ENCODE assay signal across 11 mouse cellular contexts in the genomic region with DNA sequence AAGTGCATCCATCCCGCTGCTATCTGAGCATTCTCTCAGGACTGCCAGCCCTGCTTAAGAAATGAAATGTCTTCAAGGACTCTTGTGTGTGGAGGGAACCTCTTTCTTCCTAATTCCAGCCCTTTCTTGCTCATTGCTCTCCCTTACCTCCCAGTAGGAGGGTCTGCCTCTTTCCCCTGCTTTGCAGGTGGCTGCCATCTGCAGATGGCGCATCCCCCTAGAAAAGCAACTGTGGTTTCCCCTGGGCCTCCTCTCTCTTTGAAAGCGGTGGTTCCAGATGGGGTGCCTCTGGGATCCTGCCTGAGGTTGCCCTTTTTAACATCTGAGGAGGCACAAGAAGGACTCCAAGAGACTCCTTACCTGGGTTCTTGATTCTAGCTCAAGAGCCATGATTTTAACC. TPM values are rescaled to one million over a fixed set of nuclear protein-coding genes. Genes with fewer than 3 reads are reported as not detected.
A peak's percentile ranks its signal among the peaks of the same experiment; 100 is the strongest.
DNase-seq lines count a peak whose midpoint lies in the region; ATAC-seq and TF ChIP-seq lines count a peak whose summit lies in the region.
"Had no signal": no experiment of that assay in that cellular context is flagged by ENCODE, and none has a peak within 500 bp of the region (broad histone marks: within the 10 kb centered on the region; RNA-seq: fewer than 3 reads in every experiment).

No protein-coding gene starts in this region.

- WGBS in forebrain, embryonic 15.5 days, result 62% methylated on average over 3 of the region's 3 CpGs
- WGBS in forebrain, embryonic 14.5 days, result 72% methylated on average over 3 of the region's 3 CpGs
- WGBS in liver, embryonic 16.5 days (ENCODE audit: insufficient replicate concordance), result 46% methylated on average over 3 of the region's 3 CpGs
- WGBS in liver, embryonic 12.5 days (ENCODE audit: insufficient replicate concordance), result 45% methylated on average over 3 of the region's 3 CpGs
- 57% methylated on average over 3 of the region's 3 CpGs for WGBS in liver, postnatal 0 days (ENCODE audit: insufficient replicate concordance)

- no peak for TF ChIP-seq EP300 in liver, postnatal 0 days (IDR thresholded peaks at IDR 0.05; ENCODE audit: low read depth)

- no peak for TF ChIP-seq CTCF in liver, postnatal 0 days (IDR thresholded peaks at IDR 0.05; ENCODE audit: low read depth)

- peaks cover 19% of the 10 kb centered on the region for H3K4me1 ChIP-seq in forebrain, embryonic 15.5 days
- peaks cover 8% of the 10 kb centered on the region for H3K4me1 ChIP-seq in forebrain, embryonic 14.5 days (ENCODE audit: control insufficient read depth, insufficient read depth, low read length)
- H3K4me1 ChIP-seq in liver, embryonic 16.5 days (ENCODE audit: control insufficient read depth, low read depth, low read length), result no peaks in the 10 kb centered on the region; the same call in none of the 2 replicates
- peaks cover 17% of the 10 kb centered on the region for H3K4me1 ChIP-seq in liver, embryonic 12.5 days
- peaks cover 8% of the 10 kb centered on the region; the same call in 1 of the 2 replicates for H3K4me1 ChIP-seq in liver, postnatal 0 days (ENCODE audit: insufficient read depth)

- no peak for ATAC-seq in forebrain, embryonic 15.5 days (replicated peaks)
- no peak for ATAC-seq in forebrain, embryonic 14.5 days
- no peak for ATAC-seq in liver, embryonic 16.5 days (ENCODE audit: low read depth)
- ATAC-seq in liver, embryonic 12.5 days, result no peak
- ATAC-seq in liver, postnatal 0 days, result no peak

- H3K4me3 ChIP-seq in forebrain, embryonic 15.5 days, result no peak overlapping the region
- H3K4me3 ChIP-seq in forebrain, embryonic 14.5 days (ENCODE audit: low read depth, low read length), result no peak overlapping the region
- no peak overlapping the region for H3K4me3 ChIP-seq in liver, embryonic 16.5 days (ENCODE audit: low read depth, low read length)
- H3K4me3 ChIP-seq in liver, embryonic 12.5 days, result no peak overlapping the region
- H3K4me3 ChIP-seq in liver, postnatal 0 days (ENCODE audit: low read depth, low read length), result peak overlapping the region; percentile 60; the same call in 1 of the 2 replicates

- no peaks in the 10 kb centered on the region for H3K9me3 ChIP-seq in forebrain, embryonic 15.5 days
- H3K9me3 ChIP-seq in forebrain, embryonic 14.5 days (replicated peaks; ENCODE audit: control insufficient read depth, low read length), result no peaks in the 10 kb centered on the region
- no peaks in the 10 kb centered on the region for H3K9me3 ChIP-seq in liver, embryonic 16.5 days (replicated peaks; ENCODE audit: control insufficient read depth, low read length)
- H3K9me3 ChIP-seq in liver, embryonic 12.5 days (replicated peaks), result no peaks in the 10 kb centered on the region
- no peaks in the 10 kb centered on the region for H3K9me3 ChIP-seq in liver, postnatal 0 days (ENCODE audit: low read length)
- H3K9me3 ChIP-seq: heart, embryonic 10.5 days; limb, embryonic 12.5 days had no signal

- H3K27ac ChIP-seq in forebrain, embryonic 15.5 days (replicated peaks), result no peak overlapping the region
- H3K27ac ChIP-seq in forebrain, embryonic 14.5 days (ENCODE audit: low read depth, low read length), result no peak overlapping the region
- H3K27ac ChIP-seq in liver, embryonic 16.5 days (ENCODE audit: low read length), result no peak overlapping the region
- no peak overlapping the region for H3K27ac ChIP-seq in liver, embryonic 12.5 days
- no peak overlapping the region for H3K27ac ChIP-seq in liver, postnatal 0 days (ENCODE audit: low read depth)
- H3K27ac ChIP-seq: heart, embryonic 10.5 days; limb, embryonic 12.5 days had no signal

- H3K27me3 ChIP-seq in forebrain, embryonic 15.5 days, result peaks cover 21% of the 10 kb centered on the region; the same call in 1 of the 2 replicates
- H3K27me3 ChIP-seq in forebrain, embryonic 14.5 days (replicated peaks; ENCODE audit: control insufficient read depth, insufficient read depth, low read length), result peaks cover 14% of the 10 kb centered on the region; the same call in 1 of the 2 replicates
- peaks cover 24% of the 10 kb centered on the region for H3K27me3 ChIP-seq in liver, embryonic 16.5 days (ENCODE audit: control insufficient read depth, insufficient read depth, low read depth, low read length)
- H3K27me3 ChIP-seq in liver, embryonic 12.5 days (replicated peaks), result peaks cover 55% of the 10 kb centered on the region
- peaks cover 31% of the 10 kb centered on the region for H3K27me3 ChIP-seq in liver, postnatal 0 days (ENCODE audit: insufficient read depth, low read length)

- H3K9ac ChIP-seq in forebrain, embryonic 15.5 days (replicated peaks), result no peak overlapping the region; the same call in 1 of the 2 replicates
- no peak overlapping the region for H3K9ac ChIP-seq in forebrain, embryonic 14.5 days (ENCODE audit: low read length)
- H3K9ac ChIP-seq in liver, embryonic 16.5 days (ENCODE audit: low read depth, low read length), result no peak overlapping the region
- H3K9ac ChIP-seq in liver, embryonic 12.5 days, result no peak overlapping the region
- no peak overlapping the region for H3K9ac ChIP-seq in liver, postnatal 0 days (replicated peaks)
- H3K9ac ChIP-seq: limb, embryonic 12.5 days had no signal

- DNase-seq in forebrain, embryonic 14.5 days (ENCODE audit: low spot score), result no peak
- DNase-seq in liver, postnatal 0 days, result no peak
- peak; percentile 84 for DNase-seq in thymus, postnatal 14 days
- DNase-seq in layer of hippocampus, postnatal 25 days (ENCODE audit: extremely low spot score in 1 of 2, low spot score in 1 of 2), result no peak
- DNase-seq in heart, postnatal 4 days, result no peak
- DNase-seq: kidney, adult 11 months had no signal

- H3K36me3 ChIP-seq in forebrain, embryonic 15.5 days, result no peaks in the 10 kb centered on the region
- no peaks in the 10 kb centered on the region for H3K36me3 ChIP-seq in forebrain, embryonic 14.5 days (ENCODE audit: control insufficient read depth, insufficient read depth, low read length)
- H3K36me3 ChIP-seq in liver, embryonic 16.5 days (ENCODE audit: control insufficient read depth, insufficient read depth), result no peaks in the 10 kb centered on the region
- H3K36me3 ChIP-seq in liver, embryonic 12.5 days, result no peaks in the 10 kb centered on the region
- no peaks in the 10 kb centered on the region for H3K36me3 ChIP-seq in liver, postnatal 0 days (replicated peaks; ENCODE audit: insufficient read depth, low read length)
- H3K36me3 ChIP-seq: heart, embryonic 10.5 days; limb, embryonic 12.5 days had no signal

- peak overlapping the region; percentile 92; the same call in 1 of the 2 replicates for H3K4me2 ChIP-seq in forebrain, embryonic 15.5 days (replicated peaks)
- H3K4me2 ChIP-seq in forebrain, embryonic 14.5 days (ENCODE audit: low read length), result no peak overlapping the region
- H3K4me2 ChIP-seq in liver, embryonic 16.5 days (ENCODE audit: low read depth, low read length), result 0 out of 2 replicates have a peak overlapping the region, but pooled peaks have one; percentile 58
- no peak overlapping the region for H3K4me2 ChIP-seq in liver, embryonic 12.5 days
- H3K4me2 ChIP-seq in liver, postnatal 0 days (ENCODE audit: low read depth, low read length), result peak overlapping the region; percentile 74

RNA-seq across cellular contexts. Expression of a gene that starts 2.2 kb away (rescaled TPM):
- 42.9 and 48.6 TPM in 2 replicates for polyA plus RNA-seq in forebrain, embryonic 15.5 days (2015; fragmentation: Nextera tagmentation; extraction: Ambion mirVana)
- polyA plus RNA-seq in forebrain, embryonic 14.5 days (2014; fragmentation: Nextera tagmentation; extraction: Ambion mirVana), result 29.4 and 39.3 TPM in 2 replicates
- 4.7 and 4.8 TPM in 2 replicates for polyA plus RNA-seq in liver, embryonic 16.5 days (2015; fragmentation: Nextera tagmentation; extraction: Ambion mirVana)
- 2.0 and 2.3 TPM in 2 replicates for polyA plus RNA-seq in liver, embryonic 12.5 days (2016; fragmentation: Nextera tagmentation; extraction: Ambion mirVana)
- 8.1 TPM in 2 replicates for polyA plus RNA-seq in liver, postnatal 0 days (2015; fragmentation: Nextera tagmentation; extraction: Ambion mirVana)
- 100 to 1,000 TPM; 775 to 867 TPM for total RNA-seq in layer of hippocampus, postnatal 25 days (2021)
- total RNA-seq in heart, postnatal 4 days (2021), result 1 to 10 TPM; 2.1 to 3.0 TPM

Comparison
In these comparisons a context has a peak if more than half of its experiments do, and no peak if none do; other contexts are left out.
1. H3K4me2 ChIP-seq: peak in forebrain, embryonic 15.5 days (single experiment), liver, embryonic 16.5 days (single experiment) and liver, postnatal 0 days (single experiment); none in forebrain, embryonic 14.5 days (single experiment) and liver, embryonic 12.5 days (single experiment).